Mouse (Mus musculus): ENCODE measurements at regions not wholly inside any gene's neighbourhood (a gene's known extent, or its start where the extent isn't known, plus 50 kb on each side); places are given as distances from the start of the nearest gene placed in this dataset.

DNA sequence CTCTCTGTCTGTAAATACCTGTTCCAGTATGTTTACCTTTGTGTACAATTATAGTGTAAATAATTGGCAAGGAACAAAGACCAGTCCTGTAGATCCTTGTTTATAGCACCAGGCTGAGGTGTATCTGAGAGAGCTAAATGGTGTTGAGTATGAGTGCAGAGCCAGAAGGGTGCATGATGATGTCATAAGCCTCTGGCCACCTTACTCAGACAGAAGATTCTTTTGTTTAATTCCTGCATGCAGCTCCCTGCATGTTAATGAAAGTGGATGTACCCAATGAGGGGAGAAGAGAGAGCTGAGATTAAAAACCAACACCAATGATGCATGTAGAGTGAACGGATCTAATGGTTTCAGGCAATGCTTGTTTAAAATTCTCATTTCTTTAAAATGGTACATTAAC, 83.9 kb upstream of the Cyyr1 start:
- no peak for TF ChIP-seq CTCF (IDR thresholded peaks at IDR 0.05; ENCODE audit: low read depth)
- no peak for TF ChIP-seq EP300 (IDR thresholded peaks at IDR 0.05; ENCODE audit: low read depth)

Measured in liver, embryonic 14.5 days (tissue).